Mouse (Mus musculus): ENCODE measurements at regions not wholly inside any gene's neighbourhood (a gene's known extent, or its start where the extent isn't known, plus 50 kb on each side); places are given as distances from the start of the nearest gene placed in this dataset.

GRCm38 (mm10) chr8:56476158-56476557, 74.7 kb downstream of the Cep44 start:
- no peak for DNase-seq

- no peak for DNase-seq
Observed at GRCm38 (mm10) chr8:56475138-56475537, 75.7 kb downstream of the Cep44 start.

GRCm38 (mm10) chr8:56474335-56474734, 76.5 kb downstream of the Cep44 start:
- no peak for DNase-seq

GRCm38 (mm10) chr8:56465091-56465490, 85.8 kb downstream of the Cep44 start:
- no peak for DNase-seq

- DNase-seq, result no peak
Observed at GRCm38 (mm10) chr8:56450982-56451381, 99.9 kb downstream of the Cep44 start.

- no peak for DNase-seq
Observed at GRCm38 (mm10) chr8:56443676-56444075, 107.2 kb downstream of the Cep44 start.

- DNase-seq, result no peak
Observed at GRCm38 (mm10) chr8:56439417-56439816, 111.4 kb downstream of the Cep44 start.

GRCm38 (mm10) chr8:56434826-56435225, 116.0 kb downstream of the Cep44 start:
- no peak for DNase-seq

GRCm38 (mm10) chr8:56412026-56412425, 117.6 kb downstream of the Hpgd start:
- no peak for DNase-seq

GRCm38 (mm10) chr8:56410412-56410811, 116.0 kb downstream of the Hpgd start:
- peak; percentile 10 for DNase-seq

- no peak for DNase-seq
Observed at GRCm38 (mm10) chr8:56407267-56407666, 112.9 kb downstream of the Hpgd start.

GRCm38 (mm10) chr8:56406317-56406716, 111.9 kb downstream of the Hpgd start:
- no peak for DNase-seq

GRCm38 (mm10) chr8:56397611-56398010, 103.2 kb downstream of the Hpgd start:
- DNase-seq, result no peak

GRCm38 (mm10) chr8:56396352-56396751, 102.0 kb downstream of the Hpgd start:
- no peak for DNase-seq

- DNase-seq, result no peak
Observed at GRCm38 (mm10) chr8:56392626-56393025, 98.2 kb downstream of the Hpgd start.

GRCm38 (mm10) chr8:56392158-56392557, 97.8 kb downstream of the Hpgd start:
- no peak for DNase-seq
